Mouse (Mus musculus) inflammation-experienced regulatory T-cells, adult 16 weeks (primary cell): ENCODE results near the gene Zdbf2. TPM values are rescaled to one million over a fixed set of nuclear protein-coding genes. Genes with fewer than 3 reads are reported as not detected.

Source experiments
- polyA plus RNA-seq: library from polyadenylated mRNA; unstranded; fragments of 100-300 nt; shearing (Covaris generic); gene quantifications from one replicate; pipeline ENCODE4 v1.2.1, GENCODE M21; 2017

Zdbf2 gene
- polyA plus RNA-seq: 0.04 TPM

DNA sequence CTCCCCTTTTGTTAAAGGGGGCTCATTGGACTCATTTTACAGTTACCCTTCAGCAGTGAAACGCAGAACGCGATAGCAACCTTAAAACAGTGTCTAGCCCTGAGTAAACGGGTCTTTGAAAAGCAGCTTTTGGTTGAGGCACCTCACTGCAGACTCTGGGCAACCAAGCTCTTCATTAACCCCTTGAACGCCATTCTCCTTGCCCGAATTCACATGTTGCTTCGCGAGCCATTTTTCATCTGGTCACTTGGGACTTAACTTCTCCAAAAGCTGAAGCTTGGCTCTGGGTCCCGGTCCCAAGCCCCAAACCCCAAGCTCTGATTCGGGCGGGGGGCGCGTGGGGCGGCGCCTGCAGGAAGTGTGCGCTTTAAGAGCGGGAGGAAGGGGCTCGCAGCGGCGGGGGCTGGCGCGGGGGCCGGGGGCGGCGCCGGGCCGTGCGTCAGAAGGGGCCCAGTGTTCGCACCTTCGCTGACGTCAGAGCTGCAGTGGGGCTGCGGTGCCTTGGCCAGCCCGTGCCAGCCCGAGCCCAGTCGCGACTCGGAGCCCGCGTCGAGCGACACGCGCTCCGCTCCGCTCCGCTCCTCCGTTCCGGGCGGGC lies at the start of gene Zdbf2:
TSS of gene Zdbf2 (plus strand) at position 525 of the 598 bp plus-strand sequence.

Other genes starting within 250 kb of the Zdbf2 start
- gene Ino80d, start 158.6 kb upstream of the Zdbf2 start, polyA plus RNA-seq: 18.9 TPM
- 373 TPM for gene Eef1b2, start 96.4 kb upstream of the Zdbf2 start, polyA plus RNA-seq
- 122 TPM for gene Ndufs1, start 96.4 kb upstream of the Zdbf2 start, polyA plus RNA-seq
- gene Gpr1, start 58.7 kb upstream of the Zdbf2 start, polyA plus RNA-seq: not detected
- not detected for gene Adam23, start 172.6 kb downstream of the Zdbf2 start, polyA plus RNA-seq